Comparison of ENCODE assay signal across 9 mouse cellular contexts in genomic region chr14:19737568-19737967, GRCm38 (mm10). TPM values are rescaled to one million over a fixed set of nuclear protein-coding genes. Genes with fewer than 3 reads are reported as not detected.
DNase-seq lines count a peak whose midpoint lies in the region; ATAC-seq lines count a peak whose summit lies in the region.
"Had no signal": no experiment of that assay in that cellular context is flagged by ENCODE, and none has a peak within 500 bp of the region (broad histone marks: within the 10 kb centered on the region; RNA-seq: fewer than 3 reads in every experiment).

No protein-coding gene starts in this region.

- 0 out of 2 replicates have a peak overlapping the region, but pooled peaks have one; percentile 57 for H3K27ac ChIP-seq in hindbrain, embryonic 12.5 days
- H3K27ac ChIP-seq in hindbrain, embryonic 11.5 days (ENCODE audit: low read depth, low read length): no peak overlapping the region
- H3K27ac ChIP-seq in embryonic facial prominence, embryonic 13.5 days: peak overlapping the region; percentile 80
- peak overlapping the region; percentile 60 for H3K27ac ChIP-seq in limb, embryonic 12.5 days

- peaks cover 17% of the 10 kb centered on the region for H3K4me1 ChIP-seq in hindbrain, embryonic 12.5 days
- no peaks in the 10 kb centered on the region for H3K4me1 ChIP-seq in hindbrain, embryonic 11.5 days (replicated peaks; ENCODE audit: control insufficient read depth, insufficient read depth, low read length)
- peaks cover 25% of the 10 kb centered on the region for H3K4me1 ChIP-seq in embryonic facial prominence, embryonic 13.5 days
- H3K4me1 ChIP-seq in limb, embryonic 12.5 days (replicated peaks): peaks cover 9% of the 10 kb centered on the region

- no peak for DNase-seq in hindbrain, embryonic 11.5 days (ENCODE audit: low spot score)
- peak; percentile 36 for DNase-seq in Muller cell, postnatal 12 days (ENCODE audit: inconsistent ontology term)
- DNase-seq in spleen, postnatal 14 days (ENCODE audit: low spot score in 2 of 2): no peak
- no peak for DNase-seq in thymus, postnatal 14 days
- DNase-seq: adrenal gland, adult 2 months; heart, postnatal 4 days had no signal

- H3K4me2 ChIP-seq in hindbrain, embryonic 12.5 days (replicated peaks): no peak overlapping the region
- no peak overlapping the region for H3K4me2 ChIP-seq in hindbrain, embryonic 11.5 days (replicated peaks; ENCODE audit: low read depth, low read length)
- H3K4me2 ChIP-seq in embryonic facial prominence, embryonic 13.5 days: no peak overlapping the region
- H3K4me2 ChIP-seq in limb, embryonic 12.5 days: no peak overlapping the region

- no peak overlapping the region for H3K4me3 ChIP-seq in hindbrain, embryonic 12.5 days
- no peak overlapping the region for H3K4me3 ChIP-seq in hindbrain, embryonic 11.5 days (ENCODE audit: low read depth, low read length)
- H3K4me3 ChIP-seq in embryonic facial prominence, embryonic 13.5 days: no peak overlapping the region
- no peak overlapping the region for H3K4me3 ChIP-seq in limb, embryonic 12.5 days (replicated peaks)

- no peaks in the 10 kb centered on the region for H3K27me3 ChIP-seq in hindbrain, embryonic 12.5 days
- no peaks in the 10 kb centered on the region for H3K27me3 ChIP-seq in hindbrain, embryonic 11.5 days (ENCODE audit: control insufficient read depth, insufficient read depth, low read length)
- no peaks in the 10 kb centered on the region for H3K27me3 ChIP-seq in embryonic facial prominence, embryonic 13.5 days
- H3K27me3 ChIP-seq in limb, embryonic 12.5 days: no peaks in the 10 kb centered on the region

- no peak for ATAC-seq in hindbrain, embryonic 12.5 days (ENCODE audit: low FRiP score)
- no peak for ATAC-seq in hindbrain, embryonic 11.5 days (ENCODE audit: low FRiP score)
- ATAC-seq in embryonic facial prominence, embryonic 13.5 days (ENCODE audit: insufficient number of reproducible peaks, insufficient read depth, low FRiP score, low TSS enrichment, low read depth): 0 out of 2 replicates have a peak, but pooled peaks have one; percentile 26
- ATAC-seq in limb, embryonic 12.5 days (ENCODE audit: insufficient number of reproducible peaks, insufficient read depth, low FRiP score, low TSS enrichment, low read depth): no peak

- H3K9me3 ChIP-seq in hindbrain, embryonic 12.5 days (replicated peaks): no peaks in the 10 kb centered on the region
- no peaks in the 10 kb centered on the region for H3K9me3 ChIP-seq in hindbrain, embryonic 11.5 days (ENCODE audit: control insufficient read depth, low read length)
- H3K9me3 ChIP-seq in embryonic facial prominence, embryonic 13.5 days: no peaks in the 10 kb centered on the region
- H3K9me3 ChIP-seq in limb, embryonic 12.5 days: no peaks in the 10 kb centered on the region

- no peak overlapping the region for H3K9ac ChIP-seq in hindbrain, embryonic 12.5 days
- no peak overlapping the region for H3K9ac ChIP-seq in hindbrain, embryonic 11.5 days (ENCODE audit: low read depth, low read length)
- H3K9ac ChIP-seq in embryonic facial prominence, embryonic 13.5 days: no peak overlapping the region
- no peak overlapping the region for H3K9ac ChIP-seq in limb, embryonic 12.5 days (replicated peaks)

- no peaks in the 10 kb centered on the region for H3K36me3 ChIP-seq in hindbrain, embryonic 12.5 days
- no peaks in the 10 kb centered on the region for H3K36me3 ChIP-seq in hindbrain, embryonic 11.5 days (ENCODE audit: control insufficient read depth, insufficient read depth, low read length)
- no peaks in the 10 kb centered on the region for H3K36me3 ChIP-seq in embryonic facial prominence, embryonic 13.5 days
- H3K36me3 ChIP-seq in limb, embryonic 12.5 days: no peaks in the 10 kb centered on the region

RNA-seq across cellular contexts. Expression of gene Nid2, which starts 13.5 kb away (rescaled TPM):
- polyA plus RNA-seq in hindbrain, embryonic 12.5 days (2016; fragmentation: Nextera tagmentation; extraction: Ambion mirVana): 68.8 and 78.8 TPM in 2 replicates
- 32.9 and 34.6 TPM in 2 replicates for polyA plus RNA-seq in hindbrain, embryonic 11.5 days (2014; fragmentation: Nextera tagmentation; extraction: Ambion mirVana)
- 56.4 and 64.8 TPM in 2 replicates for polyA plus RNA-seq in embryonic facial prominence, embryonic 13.5 days (2015; fragmentation: Nextera tagmentation; extraction: Ambion mirVana)
- 87.1 and 96.4 TPM in 2 replicates for polyA plus RNA-seq in limb, embryonic 12.5 days (2016; fragmentation: Nextera tagmentation; extraction: Ambion mirVana)
